Mouse (Mus musculus) forebrain, embryonic 15.5 days (tissue): ENCODE results near the gene Hspb2. TPM values are rescaled to one million over a fixed set of nuclear protein-coding genes. Genes with fewer than 3 reads are reported as not detected.

Experiments
- ATAC-seq: fragments of 200-750 bp; cut with Nextera tagmentation; replicated peaks from 2 replicates; pipeline ENCODE4 v1.8.0; 2017; ENCODE audit warnings: mild to moderate bottlenecking, moderate TSS enrichment, moderate library complexity
- H3K27ac ChIP-seq: fragments of 300-500 bp; sonication (generic); replicated peaks from 2 replicates; pipeline ENCODE4 v1.5.1; 2015; ENCODE audit warnings: mild to moderate bottlenecking, inconsistent platforms
- H3K27me3 ChIP-seq: fragments of 300-500 bp; sonication (generic); 2 replicates; pipeline ENCODE4 v1.6.1; 2015; ENCODE audit warnings: inconsistent platforms
- H3K36me3 ChIP-seq: fragments of 300-500 bp; sonication (generic); 2 replicates; pipeline ENCODE4 v1.6.1; 2015; ENCODE audit warnings: mild to moderate bottlenecking, inconsistent platforms
- H3K4me1 ChIP-seq: fragments of 300-500 bp; sonication (generic); 2 replicates; pipeline ENCODE4 v1.6.1; 2015; ENCODE audit warnings: inconsistent platforms
- H3K4me2 ChIP-seq: fragments of 300-500 bp; sonication (generic); replicated peaks from 2 replicates; pipeline ENCODE4 v1.6.1; 2015; ENCODE audit warnings: mild to moderate bottlenecking, inconsistent platforms
- H3K4me3 ChIP-seq: fragments of 300-500 bp; sonication (generic); 2 replicates; pipeline ENCODE4 v1.5.1; 2015; ENCODE audit warnings: mild to moderate bottlenecking, inconsistent platforms
- H3K9ac ChIP-seq: fragments of 300-500 bp; sonication (generic); replicated peaks from 2 replicates; pipeline ENCODE4 v1.6.1; 2015; ENCODE audit warnings: mild to moderate bottlenecking, inconsistent platforms
- H3K9me3 ChIP-seq: fragments of 300-500 bp; sonication (generic); 2 replicates; pipeline ENCODE4 v1.6.1; 2016; ENCODE audit warnings: inconsistent platforms
- WGBS: fragments of 180-500 bp; shearing (Covaris S2); methylation state at CpG from one replicate; pipeline ENCODE4 v1.1.7; 2015; ENCODE audit warnings: mixed read lengths; 5-methylcytosine and 5-hydroxymethylcytosine counted together
- polyA plus RNA-seq: library from polyadenylated mRNA; unstranded; fragments of >200 nt; fragmentation: Nextera tagmentation; extraction: Ambion mirVana; gene quantifications from 2 replicates; pipeline ENCODE4 v1.2.1, GENCODE M21; 2015

Gene Hspb2
- 1.4 TPM in 1 of 2 replicates, not detected in the other for polyA plus RNA-seq

GRCm38 (mm10) chr9:50752054-50752602 lies at the start of gene Hspb2:
TSS of gene Hspb2 (minus strand) at chr9:50752354.
- no peak within 1 kb of the TSS for H3K4me3 ChIP-seq
- no peaks in the 10 kb centered on the region for H3K27me3 ChIP-seq
- no peak within 1 kb of the TSS for H3K27ac ChIP-seq
- peaks cover 11% of the 10 kb centered on the region for H3K4me1 ChIP-seq
- 64% methylated on average over 14 of the region's 14 CpGs for WGBS
- H3K9me3 ChIP-seq: no peaks in the 10 kb centered on the region
- H3K9ac ChIP-seq: no peak within 1 kb of the TSS
- ATAC-seq: no peak
- H3K36me3 ChIP-seq: no peaks in the 10 kb centered on the region
- H3K4me2 ChIP-seq: no peak within 1 kb of the TSS

GRCm38 (mm10) chr9:50800985-50801384 lies 48.8 kb upstream of the Hspb2 start:
- H3K27me3 ChIP-seq: no peaks in the 10 kb centered on the region
- H3K4me1 ChIP-seq: 0 out of 2 replicates have a peak, but pooled peaks cover 4% of the 10 kb centered on the region
- no peak overlapping the region for H3K27ac ChIP-seq
- H3K36me3 ChIP-seq: peaks cover 29% of the 10 kb centered on the region
- no peak overlapping the region for H3K4me2 ChIP-seq
- H3K9ac ChIP-seq: no peak overlapping the region
- H3K9me3 ChIP-seq: no peaks in the 10 kb centered on the region
- no peak overlapping the region for H3K4me3 ChIP-seq
- no peak for ATAC-seq
- WGBS: 70% methylated on average over 2 of the region's 2 CpGs

- Histone ChIP-seq H3K27me3 (no peaks in the 10 kb centered on the region), H3K4me2 (no peak overlapping the region), H3K9me3 (no peaks in the 10 kb centered on the region), H3K9ac (no peak overlapping the region), H3K27ac (no peak overlapping the region), H3K36me3 (peaks cover 29% of the 10 kb centered on the region), H3K4me3 (no peak overlapping the region), H3K4me1 (0 out of 2 replicates have a peak, but pooled peaks cover 4% of the 10 kb centered on the region)
- no peak for ATAC-seq
- WGBS: 61% methylated on average over 5 of the region's 5 CpGs
Measured at GRCm38 (mm10) chr9:50798368-50798767, 46.2 kb upstream of the Hspb2 start.

- H3K4me3 ChIP-seq: no peak overlapping the region
- H3K4me2 ChIP-seq: no peak overlapping the region
- H3K4me1 ChIP-seq: 0 out of 2 replicates have a peak, but pooled peaks cover 4% of the 10 kb centered on the region
- H3K27ac ChIP-seq: no peak overlapping the region
- peaks cover 26% of the 10 kb centered on the region for H3K36me3 ChIP-seq
- ATAC-seq: no peak
- H3K27me3 ChIP-seq: no peaks in the 10 kb centered on the region
- 92% methylated on average over 7 of the region's 7 CpGs for WGBS
- H3K9me3 ChIP-seq: no peaks in the 10 kb centered on the region
- no peak overlapping the region for H3K9ac ChIP-seq
Measured at GRCm38 (mm10) chr9:50797641-50798040, 45.5 kb upstream of the Hspb2 start.

- peaks cover 29% of the 10 kb centered on the region for H3K36me3 ChIP-seq
- H3K9ac ChIP-seq: no peak overlapping the region
- H3K27me3 ChIP-seq: no peaks in the 10 kb centered on the region
- no peak for ATAC-seq
- WGBS: 93% methylated on average over 8 of the region's 8 CpGs
- H3K4me1 ChIP-seq: 0 out of 2 replicates have a peak, but pooled peaks cover 4% of the 10 kb centered on the region
- no peaks in the 10 kb centered on the region for H3K9me3 ChIP-seq
- H3K27ac ChIP-seq: no peak overlapping the region
- H3K4me3 ChIP-seq: no peak overlapping the region
- H3K4me2 ChIP-seq: no peak overlapping the region
Measured at GRCm38 (mm10) chr9:50796776-50797175, 44.6 kb upstream of the Hspb2 start.

GRCm38 (mm10) chr9:50795266-50795665 lies 43.1 kb upstream of the Hspb2 start:
- Histone ChIP-seq H3K27ac (no peak overlapping the region), H3K9me3 (no peaks in the 10 kb centered on the region), H3K27me3 (no peaks in the 10 kb centered on the region), H3K36me3 (peaks cover 35% of the 10 kb centered on the region), H3K4me3 (no peak overlapping the region), H3K4me1 (0 out of 2 replicates have a peak, but pooled peaks cover 4% of the 10 kb centered on the region), H3K9ac (no peak overlapping the region), H3K4me2 (no peak overlapping the region)
- ATAC-seq: no peak
- WGBS: 85% methylated on average over 3 of the region's 3 CpGs

- ATAC-seq: no peak
- Histone ChIP-seq H3K4me2 (no peak overlapping the region), H3K36me3 (peaks cover 72% of the 10 kb centered on the region), H3K9ac (no peak overlapping the region), H3K4me1 (no peaks in the 10 kb centered on the region), H3K27me3 (no peaks in the 10 kb centered on the region), H3K4me3 (no peak overlapping the region), H3K9me3 (no peaks in the 10 kb centered on the region), H3K27ac (no peak overlapping the region)
- 69% methylated on average over 2 of the region's 2 CpGs for WGBS
Measured at GRCm38 (mm10) chr9:50782155-50782554, 30.0 kb upstream of the Hspb2 start.

GRCm38 (mm10) chr9:50776162-50776760 lies 24.1 kb upstream of the Hspb2 start:
- ATAC-seq: no peak
- Histone ChIP-seq H3K27me3 (no peaks in the 10 kb centered on the region), H3K36me3 (peaks cover 25% of the 10 kb centered on the region), H3K4me2 (peak overlapping the region; percentile 78), H3K9ac (peak overlapping the region; percentile 95), H3K27ac (peak overlapping the region; percentile 94), H3K4me3 (peak overlapping the region; percentile 94), H3K4me1 (peaks cover 24% of the 10 kb centered on the region), H3K9me3 (no peaks in the 10 kb centered on the region)
- 67% methylated on average over 11 of the region's 11 CpGs for WGBS

- H3K4me3 ChIP-seq: peak overlapping the region; percentile 94
- under 1% methylated on average over 30 of the region's 30 CpGs for WGBS
- H3K4me2 ChIP-seq: peak overlapping the region; percentile 78
- peak; percentile 84 for ATAC-seq
- H3K9ac ChIP-seq: peak overlapping the region; percentile 95
- H3K27ac ChIP-seq: peak overlapping the region; percentile 94
- H3K36me3 ChIP-seq: peaks cover 20% of the 10 kb centered on the region
- no peaks in the 10 kb centered on the region for H3K27me3 ChIP-seq
- H3K4me1 ChIP-seq: peaks cover 24% of the 10 kb centered on the region
- no peaks in the 10 kb centered on the region for H3K9me3 ChIP-seq
Measured at GRCm38 (mm10) chr9:50775662-50776126, 23.5 kb upstream of the Hspb2 start.

- Histone ChIP-seq H3K4me1 (peaks cover 24% of the 10 kb centered on the region), H3K4me2 (peak within 1 kb of the TSS; percentile 78), H3K4me3 (peak within 1 kb of the TSS; percentile 94), H3K36me3 (peaks cover 14% of the 10 kb centered on the region), H3K9me3 (no peaks in the 10 kb centered on the region), H3K27ac (peak within 1 kb of the TSS; percentile 94), H3K9ac (peak within 1 kb of the TSS; percentile 95), H3K27me3 (no peaks in the 10 kb centered on the region)
- WGBS: 1% methylated on average over 47 of the region's 51 CpGs
- ATAC-seq: peak; percentile 86
Measured at GRCm38 (mm10) chr9:50774991-50775612, 22.9 kb upstream of the Hspb2 start, which contains the start of the genes Alg9 and 1110032A03Rik. TSS of gene Alg9 (plus strand) at chr9:50775019. TSS of gene 1110032A03Rik (minus strand) at chr9:50775520.

- Histone ChIP-seq H3K4me2 (peak overlapping the region; percentile 78), H3K4me3 (peak overlapping the region; percentile 94), H3K27me3 (no peaks in the 10 kb centered on the region), H3K36me3 (peaks cover 7% of the 10 kb centered on the region), H3K9me3 (no peaks in the 10 kb centered on the region), H3K27ac (peak overlapping the region; percentile 94; the same call in 1 of the 2 replicates), H3K4me1 (peaks cover 31% of the 10 kb centered on the region), H3K9ac (0 out of 2 replicates have a peak overlapping the region, but pooled peaks have one; percentile 16)
- no peak for ATAC-seq
- WGBS: 77% methylated on average over 4 of the region's 4 CpGs
Measured at GRCm38 (mm10) chr9:50774026-50774462, 21.9 kb upstream of the Hspb2 start.

- Histone ChIP-seq H3K36me3 (no peaks in the 10 kb centered on the region), H3K4me3 (no peak overlapping the region), H3K9me3 (no peaks in the 10 kb centered on the region), H3K4me2 (no peak overlapping the region), H3K9ac (no peak overlapping the region), H3K4me1 (peaks cover 32% of the 10 kb centered on the region), H3K27me3 (no peaks in the 10 kb centered on the region), H3K27ac (no peak overlapping the region)
- 82% methylated on average over 2 of the region's 2 CpGs for WGBS
- ATAC-seq: no peak
Measured at GRCm38 (mm10) chr9:50770011-50770410, 17.9 kb upstream of the Hspb2 start.
